Mouse (Mus musculus) cerebellum, postnatal 10 days (tissue): ENCODE data around the gene Tcstv3.
"Not testable (repeated sequence)": the region's sequence is repeated elsewhere in the genome, so short reads cannot be mapped to it uniquely, and the experiment has no call there.

Experiments used
- DNase-seq, 2 experiments: peaks; one replicate each; pipeline ENCODE4 v3.0.0; 2021; ENCODE audit warnings: mixed read lengths in 2 of 2

Gene Tcstv3

GRCm38 (mm10) chr13:120316578-120316977 is at the start of gene Tcstv3:
Tcstv3 (plus strand) TSS chr13:120316878.
- not testable (repeated sequence) for DNase-seq

- not testable (repeated sequence) for DNase-seq
These were observed 38.8 kb upstream of the Tcstv3 start for GRCm38 (mm10) chr13:120277837-120278236.

- peak in 1 of 2 experiments; percentile 10 for DNase-seq
These were observed 37.9 kb upstream of the Tcstv3 start for GRCm38 (mm10) chr13:120278784-120279183.

GRCm38 (mm10) chr13:120299324-120299894 is 17.3 kb upstream of the Tcstv3 start:
- DNase-seq = no peak

- DNase-seq = no peak
These were observed 16.7 kb upstream of the Tcstv3 start, which contains the start of gene BC147527 for GRCm38 (mm10) chr13:120299991-120300442. BC147527 (plus strand) TSS chr13:120300392.

GRCm38 (mm10) chr13:120300853-120301252 is 15.8 kb upstream of the Tcstv3 start:
- DNase-seq = no peak

GRCm38 (mm10) chr13:120310749-120311148 is 5.9 kb upstream of the Tcstv3 start:
- no peak for DNase-seq

GRCm38 (mm10) chr13:120313584-120313983 is 3.1 kb upstream of the Tcstv3 start:
- DNase-seq = peak in 1 of 2 experiments; percentile 5

- no peak for DNase-seq
These were observed 3.5 kb downstream of the Tcstv3 start for GRCm38 (mm10) chr13:120320183-120320582.

GRCm38 (mm10) chr13:120320721-120321120 is 4.0 kb downstream of the Tcstv3 start:
- no peak for DNase-seq
